In genomic region chr7:126759050-126759671, GRCm38 (mm10) we compare ENCODE assay signal across 8 mouse cellular contexts. TPM values are rescaled to one million over a fixed set of nuclear protein-coding genes. Genes with fewer than 3 reads are reported as not detected.
DNase-seq lines count a peak whose midpoint lies in the region; ATAC-seq and TF ChIP-seq lines count a peak whose summit lies in the region.

Mapk3 (plus strand) TSS chr7:126759601.

- peak; percentile 63 for DNase-seq in liver, adult 2 months (ENCODE audit: extremely low read depth, low read depth, low spot score)
- DNase-seq in spleen, postnatal 36 days (ENCODE audit: low spot score in 2 of 2): peak; percentile 89 to 91

- H3K27ac ChIP-seq in brown adipose tissue, adult 24 weeks (replicated peaks; ENCODE audit: low read depth, low read length): peak within 1 kb of the TSS; percentile 92
- H3K27ac ChIP-seq in heart, embryonic 12.5 days (ENCODE audit: poor library complexity, severe bottlenecking): peak within 1 kb of the TSS; percentile 96
- H3K27ac ChIP-seq in kidney, embryonic 16.5 days (ENCODE audit: low read length): peak within 1 kb of the TSS; percentile 95
- H3K27ac ChIP-seq in liver, adult 2 months (replicated peaks; ENCODE audit: insufficient read depth, low read depth, low read length): peak within 1 kb of the TSS; percentile 70

- peak within 1 kb of the TSS; percentile 94 for H3K9ac ChIP-seq in heart, embryonic 12.5 days
- H3K9ac ChIP-seq in kidney, embryonic 16.5 days (replicated peaks; ENCODE audit: low read length): peak within 1 kb of the TSS; percentile 92
- peak within 1 kb of the TSS; percentile 94 for H3K9ac ChIP-seq in liver, adult 2 months (ENCODE audit: low read depth, low read length)

- no peak for TF ChIP-seq POLR2A in liver, adult 2 months (IDR thresholded peaks at IDR 0.05; ENCODE audit: extremely low read depth, insufficient read depth, low read length)

- peaks cover 17% of the 10 kb centered on the region for H3K4me1 ChIP-seq in brown adipose tissue, adult 24 weeks (ENCODE audit: control insufficient read depth, insufficient read depth, insufficient read length, low read length)
- peaks cover 37% of the 10 kb centered on the region for H3K4me1 ChIP-seq in heart, embryonic 12.5 days (replicated peaks)
- peaks cover 30% of the 10 kb centered on the region for H3K4me1 ChIP-seq in kidney, embryonic 16.5 days (ENCODE audit: insufficient read depth, low read length)
- peaks cover 9% of the 10 kb centered on the region for H3K4me1 ChIP-seq in liver, adult 2 months (ENCODE audit: control insufficient read depth, insufficient read depth, low read length)

- H3K79me2 ChIP-seq in liver, adult 2 months (ENCODE audit: control insufficient read depth, insufficient read depth, low read length): peaks cover 3% of the 10 kb centered on the region; the same call in 1 of the 2 replicates

- peak within 1 kb of the TSS; percentile 95 for H3K4me2 ChIP-seq in heart, embryonic 12.5 days
- peak within 1 kb of the TSS; percentile 84 for H3K4me2 ChIP-seq in kidney, embryonic 16.5 days (replicated peaks; ENCODE audit: low read depth, low read length)

- WGBS in heart, embryonic 12.5 days: 2% methylated on average over 31 of the region's 38 CpGs
- WGBS in kidney, embryonic 16.5 days: 0% methylated on average over 9 of the region's 38 CpGs
- 0% methylated on average over 23 of the region's 38 CpGs for WGBS in liver, adult 2 months

- peaks cover 19% of the 10 kb centered on the region for H3K36me3 ChIP-seq in heart, embryonic 12.5 days
- H3K36me3 ChIP-seq in kidney, embryonic 16.5 days (ENCODE audit: insufficient read depth, low read length): peaks cover 13% of the 10 kb centered on the region
- H3K36me3 ChIP-seq in liver, adult 2 months (ENCODE audit: control insufficient read depth, insufficient read depth, low read length): no peaks in the 10 kb centered on the region

- H3K4me3 ChIP-seq in brown adipose tissue, adult 24 weeks (ENCODE audit: insufficient read depth, low read depth, low read length): peak within 1 kb of the TSS; percentile 98
- peak within 1 kb of the TSS; percentile 87 for H3K4me3 ChIP-seq in heart, embryonic 12.5 days
- H3K4me3 ChIP-seq in kidney, embryonic 16.5 days (ENCODE audit: low read length): peak within 1 kb of the TSS; percentile 88
- peak within 1 kb of the TSS; percentile 91 for H3K4me3 ChIP-seq in liver, adult 2 months (ENCODE audit: insufficient read depth, low read depth, low read length)

- peak; percentile 93 for ATAC-seq in CD4-positive, CD25-positive, alpha-beta regulatory T cell, adult 4 months
- peak; percentile 88 for ATAC-seq in erythroid progenitor cell, adult 5-6 weeks (replicated peaks; ENCODE audit: low FRiP score, poor library complexity, severe bottlenecking)
- ATAC-seq in heart, embryonic 12.5 days (ENCODE audit: insufficient number of reproducible peaks, low FRiP score): peak; percentile 72
- peak; percentile 60 for ATAC-seq in kidney, embryonic 16.5 days (ENCODE audit: low FRiP score, low TSS enrichment)
- peak; percentile 92 for ATAC-seq in monocyte, adult 5-6 weeks (replicated peaks; ENCODE audit: insufficient number of reproducible peaks, low FRiP score, low TSS enrichment, poor library complexity, severe bottlenecking)

- no peaks in the 10 kb centered on the region for H3K9me3 ChIP-seq in heart, embryonic 12.5 days (replicated peaks)
- H3K9me3 ChIP-seq in kidney, embryonic 16.5 days (ENCODE audit: low read length): no peaks in the 10 kb centered on the region

- no peaks in the 10 kb centered on the region for H3K27me3 ChIP-seq in heart, embryonic 12.5 days (replicated peaks)
- no peaks in the 10 kb centered on the region for H3K27me3 ChIP-seq in kidney, embryonic 16.5 days (ENCODE audit: insufficient read depth, low read length)
- no peaks in the 10 kb centered on the region for H3K27me3 ChIP-seq in liver, adult 2 months (ENCODE audit: control insufficient read depth, insufficient read depth, low read length)

- TF ChIP-seq CTCF in liver, adult 2 months (IDR thresholded peaks at IDR 0.05; ENCODE audit: low read depth, low read length): peak; percentile 77

RNA-seq across cellular contexts. Expression of gene Mapk3, which starts in this region (rescaled TPM):
- polyA plus RNA-seq in CD4-positive, CD25-positive, alpha-beta regulatory T cell, adult 4 months (2017; shearing (Covaris generic)): 10 to 100 TPM; 16.9 to 17.8 TPM
- polyA plus RNA-seq in brown adipose tissue, adult 24 weeks (2012; ENCODE audit: insufficient read depth, insufficient read length, missing spikeins): 68.9 and 90.6 TPM in 2 replicates
- 46.5 and 49.0 TPM in 2 replicates for total RNA-seq in erythroid progenitor cell, adult 5-6 weeks (2015; ENCODE audit: low replicate concordance)
- 18.6 and 19.3 TPM in 2 replicates for total RNA-seq in erythroid progenitor cell, adult 5-6 weeks (2017; ENCODE audit: low replicate concordance)
- 57.8 and 58.7 TPM in 2 replicates for polyA plus RNA-seq in heart, embryonic 12.5 days (2016; fragmentation: Nextera tagmentation; extraction: Ambion mirVana)
- polyA plus RNA-seq in kidney, embryonic 16.5 days (2015; fragmentation: Nextera tagmentation; extraction: Ambion mirVana): 77.9 and 79.5 TPM in 2 replicates
- total RNA-seq in liver, adult 2 months (2014; rRNA removed): 10.4 and 14.8 TPM in 2 replicates
- polyA plus RNA-seq in liver, adult 2 months (2012; rRNA removed): 68.7 and 70.7 TPM in 2 replicates
- 40.9 to 55.3 TPM (median 48.6 TPM) in 3 replicates for total RNA-seq in monocyte, adult 5-6 weeks (2017)

Comparison
In these comparisons a context has a peak if more than half of its experiments do, and no peak if none do; other contexts are left out.
1. Peak in every context shown above with its lines: DNase-seq, ATAC-seq, H3K4me3 ChIP-seq and H3K27ac ChIP-seq.